Mouse (Mus musculus) adrenal gland, adult 2 months (tissue): ENCODE data around the gene Pdxp. TPM values are rescaled to one million over a fixed set of nuclear protein-coding genes. Genes with fewer than 3 reads are reported as not detected.

Experiments
- microRNA-seq, 2 experiments: library from miRNA; unstranded; fragments of <30 nt; microRNA quantifications; one replicate each; pipeline ENCODE4 v1.2.0; 2021
- polyA plus RNA-seq: library from polyadenylated mRNA; depleted of rRNA; stranded (reverse); fragments of >200 nt; gene quantifications from 2 replicates; pipeline ENCODE4 v1.2.3, GENCODE M21; 2012; rRNA removed
- total RNA-seq, 2 experiments: library from RNA; stranded (reverse); gene quantifications; 2 replicates each; pipeline ENCODE4 v1.2.3; 2021

Pdxp gene
- total and polyA plus RNA-seq, 3 experiments: 2.4 to 18.8 (median 5.7) TPM

Small RNAs within 50 kb of the gene (microRNA-seq; reads per million reads assigned to microRNA genes)
- 0 reads per million in 2 experiments for gene Mir6955

Other genes starting within 250 kb of the Pdxp start
- gene Elfn2, start 195.1 kb upstream of the Pdxp start, total RNA-seq: 1 to 10 TPM; 3.2 to 3.6 TPM
- gene Elfn2, start 195.1 kb upstream of the Pdxp start, polyA plus RNA-seq: 1.7 and 2.3 TPM in 2 replicates
- gene Mfng, start 140.4 kb upstream of the Pdxp start, total RNA-seq: 10 to 100 TPM in 1 of 2 experiments, 1 to 10 TPM in 1; 8.7 to 18.1 TPM
- 46.7 and 61.0 TPM in 2 replicates for gene Mfng, start 140.4 kb upstream of the Pdxp start, polyA plus RNA-seq
- gene Card10, start 110.9 kb upstream of the Pdxp start, total RNA-seq: 10 to 100 TPM in 1 of 2 experiments, 1 to 10 TPM in 1; 4.9 to 10.9 TPM
- gene Card10, start 110.9 kb upstream of the Pdxp start, polyA plus RNA-seq: 18.1 and 26.5 TPM in 2 replicates
- 10 to 100 TPM; 36.9 to 57.2 TPM for gene Cdc42ep1, start 71.3 kb upstream of the Pdxp start, total RNA-seq
- 100 and 122 TPM in 2 replicates for gene Cdc42ep1, start 71.3 kb upstream of the Pdxp start, polyA plus RNA-seq
- gene Lgals2, start 58.4 kb upstream of the Pdxp start, total RNA-seq: 1 to 10 TPM in 1 of 2 experiments, under 1 TPM in 1; 0.52 to 1.8 TPM
- 0.73 and 0.74 TPM in 2 replicates for gene Lgals2, start 58.4 kb upstream of the Pdxp start, polyA plus RNA-seq
- gene Gga1, start 36.7 kb upstream of the Pdxp start, total RNA-seq: 10 to 100 TPM; 51.9 to 56.2 TPM
- 138 and 147 TPM in 2 replicates for gene Gga1, start 36.7 kb upstream of the Pdxp start, polyA plus RNA-seq
- not detected for gene Gm49510, start 14.3 kb upstream of the Pdxp start, total RNA-seq
- not detected in 2 replicates for gene Gm49510, start 14.3 kb upstream of the Pdxp start, polyA plus RNA-seq
- gene Sh3bp1, start 14.2 kb upstream of the Pdxp start, total RNA-seq: 10 to 100 TPM in 1 of 2 experiments, 1 to 10 TPM in 1; 4.6 to 11.0 TPM
- gene Sh3bp1, start 14.2 kb upstream of the Pdxp start, polyA plus RNA-seq: 54.1 and 60.0 TPM in 2 replicates
- 100 to 1,000 TPM; 386 to 613 TPM for gene Lgals1, start 12.8 kb downstream of the Pdxp start, total RNA-seq
- 341 and 382 TPM in 2 replicates for gene Lgals1, start 12.8 kb downstream of the Pdxp start, polyA plus RNA-seq
- gene Nol12, start 21.0 kb downstream of the Pdxp start, total RNA-seq: 10 to 100 TPM; 42.0 to 57.2 TPM
- 21.3 and 22.5 TPM in 2 replicates for gene Nol12, start 21.0 kb downstream of the Pdxp start, polyA plus RNA-seq
- gene Triobp, start 33.8 kb downstream of the Pdxp start, total RNA-seq: 100 to 1,000 TPM in 1 of 2 experiments, 10 to 100 TPM in 1; 93.7 to 129 TPM
- gene Triobp, start 33.8 kb downstream of the Pdxp start, polyA plus RNA-seq: 101 and 134 TPM in 2 replicates
- 100 to 1,000 TPM in 1 of 2 experiments, 10 to 100 TPM in 1; 94.6 to 204 TPM for gene H1f0, start 114.5 kb downstream of the Pdxp start, total RNA-seq
- gene H1f0, start 114.5 kb downstream of the Pdxp start, polyA plus RNA-seq: 109 and 135 TPM in 2 replicates
- under 1 TPM in 1 of 2 experiments, not detected in 1; 0.28 TPM for gene Galr3, start 128.0 kb downstream of the Pdxp start, total RNA-seq
- 1.4 and 4.2 TPM in 2 replicates for gene Galr3, start 128.0 kb downstream of the Pdxp start, polyA plus RNA-seq
- 10 to 100 TPM; 20.1 to 27.2 TPM for gene Ankrd54, start 149.0 kb downstream of the Pdxp start, total RNA-seq
- gene Ankrd54, start 149.0 kb downstream of the Pdxp start, polyA plus RNA-seq: 91.9 and 101 TPM in 2 replicates
- 100 to 1,000 TPM; 136 to 160 TPM for gene Eif3l, start 161.3 kb downstream of the Pdxp start, total RNA-seq
- 94.1 and 119 TPM in 2 replicates for gene Eif3l, start 161.3 kb downstream of the Pdxp start, polyA plus RNA-seq
- gene Micall1, start 195.0 kb downstream of the Pdxp start, total RNA-seq: 10 to 100 TPM; 36.5 to 49.5 TPM
- 61.7 and 65.0 TPM in 2 replicates for gene Micall1, start 195.0 kb downstream of the Pdxp start, polyA plus RNA-seq
- gene Polr2f, start 227.1 kb downstream of the Pdxp start, total RNA-seq: 100 to 1,000 TPM in 1 of 2 experiments, 10 to 100 TPM in 1; 92.8 to 151 TPM
- 48.1 and 48.3 TPM in 2 replicates for gene Polr2f, start 227.1 kb downstream of the Pdxp start, polyA plus RNA-seq
- gene 1700088E04Rik, start 227.3 kb downstream of the Pdxp start, total RNA-seq: 1 to 10 TPM; 5.2 to 9.9 TPM
- 8.1 and 10.8 TPM in 2 replicates for gene 1700088E04Rik, start 227.3 kb downstream of the Pdxp start, polyA plus RNA-seq